Mouse (Mus musculus) 3134 (cell line): ENCODE results near the gene Hacd3.
A peak's percentile ranks its signal among the peaks of the same experiment; 100 is the strongest.
"Not testable (repeated sequence)": the region's sequence is repeated elsewhere in the genome, so short reads cannot be mapped to it uniquely, and the experiment has no call there.

ENCODE experiments used
- DNase-seq: peaks from one replicate; pipeline ENCODE4 v3.0.0-alpha.2; 2011; ENCODE audit warnings: low spot score; ENCODE audit not compliant: insufficient read length; ENCODE audit errors: extremely low read depth

The Hacd3 gene

GRCm38 (mm10) chr9:65016978-65017827 is 4.3 kb downstream of the Hacd3 start:
- DNase-seq = no peak

- DNase-seq = no peak
Observed at GRCm38 (mm10) chr9:65016241-65016977, 5.1 kb downstream of the Hacd3 start.

- DNase-seq = no peak
Observed at GRCm38 (mm10) chr9:65015461-65016222, 5.9 kb downstream of the Hacd3 start.

- DNase-seq = no peak
Observed at GRCm38 (mm10) chr9:65011304-65011703, 10.2 kb downstream of the Hacd3 start.

GRCm38 (mm10) chr9:65010632-65011031 is 10.9 kb downstream of the Hacd3 start:
- DNase-seq = no peak

GRCm38 (mm10) chr9:65005737-65006136 is 15.8 kb downstream of the Hacd3 start:
- no peak for DNase-seq

GRCm38 (mm10) chr9:65001481-65001880 is 20.0 kb downstream of the Hacd3 start:
- no peak for DNase-seq

GRCm38 (mm10) chr9:64995464-64995863 is 26.0 kb downstream of the Hacd3 start:
- not testable (repeated sequence) for DNase-seq

GRCm38 (mm10) chr9:64990291-64990690 is 31.2 kb downstream of the Hacd3 start:
- no peak for DNase-seq

GRCm38 (mm10) chr9:64988443-64988842 is 33.0 kb downstream of the Hacd3 start:
- DNase-seq = no peak

- DNase-seq = no peak
Observed at GRCm38 (mm10) chr9:64987651-64988050, 33.8 kb downstream of the Hacd3 start.

GRCm38 (mm10) chr9:64985807-64986206 is 35.7 kb downstream of the Hacd3 start:
- no peak for DNase-seq

GRCm38 (mm10) chr9:64985037-64985794 is 36.3 kb downstream of the Hacd3 start:
- DNase-seq = no peak

GRCm38 (mm10) chr9:64981904-64982303 is 39.6 kb downstream of the Hacd3 start:
- no peak for DNase-seq

GRCm38 (mm10) chr9:64980548-64980947 is 40.9 kb downstream of the Hacd3 start:
- DNase-seq = no peak

- no peak for DNase-seq
Observed at GRCm38 (mm10) chr9:64960978-64961320, 60.5 kb downstream of the Hacd3 start.

GRCm38 (mm10) chr9:64960117-64960977 is 61.1 kb downstream of the Hacd3 start, which contains the start of gene Ints14:
Ints14 (plus strand) TSS chr9:64960905.
- peak; percentile 96 for DNase-seq

- no peak for DNase-seq
Observed at GRCm38 (mm10) chr9:64957276-64957675, 64.2 kb downstream of the Hacd3 start.

- peak; percentile 53 for DNase-seq
Observed at GRCm38 (mm10) chr9:64956337-64956736, 65.2 kb downstream of the Hacd3 start.
